Mouse (Mus musculus) limb, embryonic 10.5 days (tissue): Measurements from ENCODE around the gene Cul3. TPM values are rescaled to one million over a fixed set of nuclear protein-coding genes. Genes with fewer than 3 reads are reported as not detected.

ENCODE experiments used
- DNase-seq: peaks from one replicate; pipeline ENCODE4 v3.0.0-alpha.2; 2017; ENCODE audit warnings: low spot score
- H3K27ac ChIP-seq: fragments of 300-500 bp; sonication (generic); 2 replicates; pipeline ENCODE4 v1.5.1; 2016; ENCODE audit warnings: mild to moderate bottlenecking
- H3K27me3 ChIP-seq: fragments of 300-500 bp; sonication (generic); 2 replicates; pipeline ENCODE4 v1.6.1; 2016; ENCODE audit warnings: low read depth, mild to moderate bottlenecking; ENCODE audit not compliant: poor library complexity, severe bottlenecking
- H3K36me3 ChIP-seq: fragments of 300-500 bp; sonication (generic); 2 replicates; pipeline ENCODE4 v1.6.1; 2016; ENCODE audit warnings: mild to moderate bottlenecking, moderate library complexity
- H3K4me1 ChIP-seq: fragments of 300-500 bp; sonication (generic); 2 replicates; pipeline ENCODE4 v1.6.1; 2016
- H3K4me3 ChIP-seq: fragments of 300-500 bp; sonication (generic); 2 replicates; pipeline ENCODE4 v1.5.1; 2016; ENCODE audit warnings: mild to moderate bottlenecking, moderate library complexity
- H3K9me3 ChIP-seq: fragments of 300-500 bp; sonication (generic); replicated peaks from 2 replicates; pipeline ENCODE4 v1.6.1; 2016; ENCODE audit warnings: mild to moderate bottlenecking
- WGBS: fragments of 180-500 bp; shearing (Covaris S2); methylation state at CpG from one replicate; pipeline ENCODE4 v1.1.7; 2016; 5-methylcytosine and 5-hydroxymethylcytosine counted together
- polyA plus RNA-seq: library from polyadenylated mRNA; unstranded; fragments of >200 nt; fragmentation: Nextera tagmentation; extraction: Ambion mirVana; gene quantifications from 2 replicates; pipeline ENCODE4 v1.2.1, GENCODE M21; 2016

Gene Cul3
- polyA plus RNA-seq, 1 experiment from 2014 or later = 33.7 TPM

DNA sequence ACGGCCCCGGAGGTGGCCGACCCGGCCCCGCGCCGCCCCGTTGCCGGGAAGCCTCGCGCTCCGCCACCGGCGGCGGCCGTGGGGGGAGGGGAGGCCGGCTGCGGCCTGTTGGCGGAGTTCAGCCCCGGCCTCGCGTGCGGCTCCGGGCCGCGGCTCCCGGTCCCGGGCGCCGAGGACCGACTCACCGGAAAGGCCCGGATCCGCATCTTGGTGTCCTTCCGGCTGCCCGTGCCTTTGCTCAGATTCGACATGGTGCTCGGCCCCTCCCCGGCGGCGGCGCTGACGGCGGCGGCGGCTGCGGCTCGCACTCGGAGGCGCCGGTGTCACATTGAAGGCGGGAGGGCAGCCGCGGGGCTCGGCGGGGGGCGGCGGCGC, 232 bp downstream of the Cul3 start:
- H3K4me3 ChIP-seq = peak overlapping the region; percentile 92
- DNase-seq = peak; percentile 74
- no peaks in the 10 kb centered on the region for H3K9me3 ChIP-seq
- peaks cover 18% of the 10 kb centered on the region for H3K4me1 ChIP-seq
- H3K36me3 ChIP-seq = no peaks in the 10 kb centered on the region
- WGBS = under 1% methylated on average over 54 of the region's 59 CpGs
- H3K27me3 ChIP-seq = no peaks in the 10 kb centered on the region
- peak overlapping the region; percentile 98 for H3K27ac ChIP-seq

DNA sequence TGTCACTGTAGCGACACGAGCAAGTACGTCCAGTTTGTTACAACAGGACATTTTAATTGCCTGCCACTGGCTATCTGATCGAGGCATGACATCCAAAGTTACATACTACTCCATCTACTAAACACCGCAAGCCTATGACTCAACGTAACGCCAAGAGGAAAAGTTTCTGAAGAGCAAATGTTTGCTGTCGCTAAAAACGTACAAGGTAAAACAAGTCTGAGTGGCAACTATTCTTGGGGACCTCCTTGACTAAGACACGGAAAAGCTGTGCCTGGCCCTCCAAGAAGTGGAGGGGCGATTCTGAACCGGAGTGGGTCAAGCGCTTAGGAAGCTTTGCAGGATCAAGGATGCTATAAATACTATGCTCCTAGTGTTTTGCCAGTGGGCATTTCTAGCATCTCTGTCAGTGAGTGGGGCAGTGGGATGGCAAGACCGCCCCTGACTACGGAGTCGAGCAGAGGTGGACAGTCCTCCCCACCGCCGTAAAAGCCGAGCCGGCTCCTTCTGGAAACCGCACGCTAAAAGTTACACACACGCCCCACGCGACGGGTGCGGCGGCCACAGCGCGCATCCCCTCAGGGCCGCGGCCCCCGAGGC, 757 bp downstream of the Cul3 start:
- Histone ChIP-seq H3K4me1 (peaks cover 18% of the 10 kb centered on the region), H3K36me3 (no peaks in the 10 kb centered on the region), H3K27me3 (no peaks in the 10 kb centered on the region), H3K27ac (peak overlapping the region; percentile 98), H3K9me3 (no peaks in the 10 kb centered on the region), H3K4me3 (peak overlapping the region; percentile 92)
- peak; percentile 51 for DNase-seq
- WGBS = 0% methylated on average over 33 of the region's 33 CpGs

DNA sequence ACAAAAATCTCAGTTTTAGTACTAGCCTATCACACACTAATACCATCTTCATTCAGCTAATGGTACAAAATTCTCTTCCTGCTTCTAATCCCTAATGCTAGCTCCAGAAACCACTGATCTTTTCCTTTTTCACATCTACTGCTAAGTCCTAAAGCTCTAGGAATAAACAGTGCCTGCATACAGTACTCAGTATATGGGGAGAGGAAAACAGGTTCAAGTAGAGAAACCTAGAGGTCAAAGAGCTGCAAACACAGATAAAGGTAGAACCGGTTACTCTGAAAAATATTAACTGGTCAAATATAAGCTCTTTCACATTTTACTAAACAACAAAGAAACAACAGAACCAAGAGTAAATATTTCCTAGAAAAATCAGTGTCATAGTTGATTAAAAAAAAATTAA, 1.9 kb downstream of the Cul3 start:
- DNase-seq = no peak
- Histone ChIP-seq H3K27ac (no peak overlapping the region), H3K36me3 (no peaks in the 10 kb centered on the region), H3K9me3 (no peaks in the 10 kb centered on the region), H3K27me3 (no peaks in the 10 kb centered on the region), H3K4me3 (peak overlapping the region; percentile 92), H3K4me1 (peaks cover 18% of the 10 kb centered on the region)
- WGBS = 67% methylated on average over 1 of the region's 1 CpGs

DNA sequence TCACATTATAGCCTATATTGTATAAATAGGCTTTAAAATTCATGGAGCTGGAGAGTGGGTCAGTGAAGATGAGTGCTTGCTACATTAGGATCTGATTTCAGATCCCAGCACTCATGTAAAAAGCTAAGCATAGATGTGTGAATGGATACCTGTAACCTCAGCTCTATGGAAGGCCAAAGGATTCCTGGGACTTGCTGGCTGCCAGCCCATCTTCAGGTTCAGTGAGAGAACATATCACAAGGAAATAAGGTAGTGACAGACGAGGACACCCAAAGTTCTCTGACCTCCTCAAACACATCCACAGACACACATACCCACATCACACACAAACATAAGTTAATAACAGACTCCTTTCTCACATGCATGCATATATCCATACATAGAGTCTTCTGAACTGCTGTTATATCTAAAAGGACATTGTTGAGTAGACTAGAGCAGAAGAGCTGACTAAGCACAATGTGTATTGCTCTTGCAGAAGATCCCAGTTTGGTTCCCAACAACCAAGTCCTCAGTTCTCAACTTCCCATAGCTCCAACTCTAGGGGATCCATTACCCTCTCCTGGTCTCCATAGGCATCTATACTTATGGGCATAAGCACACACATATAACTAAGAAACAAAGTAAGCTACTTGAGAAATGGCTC, 4.4 kb downstream of the Cul3 start:
- H3K36me3 ChIP-seq = no peaks in the 10 kb centered on the region
- no peak for DNase-seq
- 92% methylated on average over 1 of the region's 1 CpGs for WGBS
- no peak overlapping the region for H3K27ac ChIP-seq
- no peaks in the 10 kb centered on the region for H3K27me3 ChIP-seq
- H3K9me3 ChIP-seq = no peaks in the 10 kb centered on the region
- H3K4me1 ChIP-seq = peaks cover 19% of the 10 kb centered on the region
- H3K4me3 ChIP-seq = no peak overlapping the region

DNA sequence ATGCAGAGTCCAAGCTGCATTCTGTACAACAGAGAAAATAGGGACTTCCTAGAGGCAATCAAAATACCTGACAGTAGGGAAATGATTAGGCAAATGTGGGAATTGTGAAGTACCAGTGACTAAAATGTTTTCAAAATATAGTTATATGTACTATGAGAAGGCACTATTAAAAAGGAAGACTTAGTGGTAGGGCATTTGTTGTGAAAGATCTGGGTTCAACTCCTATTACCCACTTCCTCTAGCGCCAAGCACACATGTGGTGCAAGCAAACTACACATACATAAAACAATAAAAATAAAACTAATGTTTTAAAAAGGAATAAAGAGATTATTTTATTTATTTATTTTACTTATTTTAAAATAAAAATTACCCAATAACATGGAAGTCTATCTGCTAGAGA, 5.2 kb downstream of the Cul3 start:
- WGBS = 98% methylated on average over 1 of the region's 1 CpGs

DNA sequence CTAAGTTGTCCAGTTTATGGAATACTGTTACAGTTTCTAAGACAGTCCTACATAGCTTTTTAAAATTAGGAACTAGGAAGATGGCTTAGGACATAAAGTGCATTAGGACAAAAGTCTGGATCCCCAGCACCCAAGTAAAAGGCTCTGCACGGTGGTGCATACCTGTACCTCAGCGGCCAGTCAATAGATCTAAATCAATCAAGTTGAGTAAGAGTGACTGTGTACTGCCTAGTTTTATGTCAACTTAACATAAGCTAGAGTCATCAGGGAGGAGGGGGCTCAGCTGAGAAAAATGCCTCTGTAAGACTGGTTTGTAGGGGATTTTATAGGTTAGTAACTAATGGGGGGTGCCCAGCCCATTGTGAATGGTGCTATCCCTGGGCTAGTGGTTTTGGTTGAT, 9.3 kb downstream of the Cul3 start:
- H3K4me3 ChIP-seq = no peak overlapping the region
- no peak for DNase-seq
- WGBS = 76% methylated on average over 2 of the region's 2 CpGs
- peaks cover 15% of the 10 kb centered on the region for H3K4me1 ChIP-seq
- no peaks in the 10 kb centered on the region for H3K36me3 ChIP-seq
- H3K27me3 ChIP-seq = no peaks in the 10 kb centered on the region
- no peaks in the 10 kb centered on the region for H3K9me3 ChIP-seq
- no peak overlapping the region for H3K27ac ChIP-seq

More for the DNA sequence above, 5.2 kb downstream of the Cul3 start:
- Histone ChIP-seq H3K4me3 (no peak overlapping the region), H3K36me3 (no peaks in the 10 kb centered on the region), H3K27me3 (no peaks in the 10 kb centered on the region), H3K9me3 (no peaks in the 10 kb centered on the region), H3K27ac (no peak overlapping the region), H3K4me1 (peaks cover 24% of the 10 kb centered on the region)
- DNase-seq = no peak

DNA sequence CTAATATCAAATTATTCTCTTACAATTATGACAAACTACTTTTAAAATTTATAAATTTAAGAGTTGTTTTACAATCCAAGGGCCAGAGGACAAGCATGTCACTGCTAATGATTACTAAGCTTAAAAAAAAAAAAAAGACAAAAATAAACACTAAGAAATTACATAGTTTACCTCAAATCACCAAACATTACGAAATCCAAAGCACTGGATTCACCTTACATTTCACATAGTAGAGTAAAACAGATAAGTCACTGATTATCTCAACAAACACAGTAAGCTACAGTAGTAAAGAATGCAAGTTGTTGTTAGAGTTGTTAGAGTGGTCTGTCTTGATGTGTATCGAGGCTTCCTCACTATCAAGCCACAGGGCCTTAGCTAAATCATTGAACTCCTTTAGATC, 14.5 kb downstream of the Cul3 start:
- H3K36me3 ChIP-seq = peaks cover 16% of the 10 kb centered on the region
- DNase-seq = no peak
- H3K4me1 ChIP-seq = peaks cover 6% of the 10 kb centered on the region
- no peaks in the 10 kb centered on the region for H3K9me3 ChIP-seq
- WGBS = 91% methylated on average over 2 of the region's 2 CpGs
- H3K27me3 ChIP-seq = no peaks in the 10 kb centered on the region
- H3K4me3 ChIP-seq = no peak overlapping the region
- H3K27ac ChIP-seq = no peak overlapping the region

DNA sequence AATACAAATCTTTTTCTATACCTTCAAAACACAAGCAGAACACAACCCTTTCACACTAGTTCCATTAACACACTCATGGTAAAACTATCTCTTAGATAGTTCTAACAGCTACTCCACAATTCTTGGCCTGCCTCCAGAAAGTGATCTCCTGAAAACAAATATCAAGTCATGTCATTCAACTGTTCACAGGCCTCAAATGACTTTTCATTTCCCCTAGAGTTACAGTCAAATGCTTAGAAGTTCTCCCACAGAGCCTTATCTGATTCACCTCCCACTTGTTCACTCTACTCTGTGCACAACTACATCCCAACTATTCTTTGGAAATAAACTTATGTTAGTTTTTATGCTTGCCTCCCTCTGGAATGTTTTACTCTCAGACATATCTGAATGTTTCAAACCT, 15.9 kb downstream of the Cul3 start:
- DNase-seq = no peak
- no peaks in the 10 kb centered on the region for H3K4me1 ChIP-seq
- H3K27me3 ChIP-seq = no peaks in the 10 kb centered on the region
- peaks cover 21% of the 10 kb centered on the region for H3K36me3 ChIP-seq
- H3K27ac ChIP-seq = no peak overlapping the region
- H3K4me3 ChIP-seq = no peak overlapping the region
- no peaks in the 10 kb centered on the region for H3K9me3 ChIP-seq

DNA sequence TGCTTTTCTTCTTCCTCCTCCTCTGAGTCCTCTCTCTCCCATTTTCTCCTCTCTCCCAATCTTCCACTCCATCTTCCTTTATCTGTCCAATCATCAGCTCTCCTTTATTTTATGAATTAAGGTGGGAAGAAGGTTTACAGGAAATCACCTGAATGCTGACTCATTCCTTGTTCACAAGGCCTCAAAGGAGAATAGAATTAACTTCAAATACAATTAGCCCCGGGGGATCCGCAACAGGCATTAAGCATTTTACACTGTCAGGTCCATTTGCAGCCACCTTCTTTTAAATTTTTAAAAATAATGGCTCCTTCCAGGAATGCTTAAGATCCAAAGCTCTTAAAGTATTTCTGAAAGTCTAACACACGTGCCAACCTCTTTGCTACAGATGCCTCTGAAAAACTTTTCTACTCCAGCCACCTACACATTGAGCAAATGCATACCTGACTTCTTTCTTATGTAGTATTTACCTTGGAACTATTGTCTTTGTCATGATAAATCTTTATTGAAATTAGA, 24.7 kb downstream of the Cul3 start:
- no peaks in the 10 kb centered on the region for H3K27me3 ChIP-seq
- no peak overlapping the region for H3K4me3 ChIP-seq
- DNase-seq = no peak
- peaks cover 17% of the 10 kb centered on the region for H3K36me3 ChIP-seq
- no peak overlapping the region for H3K27ac ChIP-seq
- no peaks in the 10 kb centered on the region for H3K9me3 ChIP-seq
- no peaks in the 10 kb centered on the region for H3K4me1 ChIP-seq
- WGBS = 92% methylated on average over 3 of the region's 3 CpGs

DNA sequence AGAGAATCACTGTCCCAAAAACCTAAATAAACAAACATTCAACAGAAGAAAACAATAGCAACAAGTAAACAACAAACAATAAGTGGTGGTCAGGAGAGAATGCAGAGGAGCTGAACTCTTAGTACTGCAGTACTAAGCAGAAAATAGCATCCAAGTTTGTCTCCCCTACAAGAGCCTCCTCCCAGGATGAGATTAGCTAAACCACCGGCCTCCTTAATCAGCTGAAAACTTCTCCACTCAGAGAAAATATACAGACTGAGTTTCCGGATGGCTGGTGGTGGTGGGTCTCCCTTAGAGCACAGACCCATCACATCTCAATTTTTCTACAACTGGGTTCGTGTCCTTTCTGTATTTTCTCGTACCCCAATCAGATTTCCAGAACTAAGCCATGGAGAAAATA, 47.0 kb downstream of the Cul3 start:
- H3K4me1 ChIP-seq = no peaks in the 10 kb centered on the region
- H3K9me3 ChIP-seq = no peaks in the 10 kb centered on the region
- 0 out of 2 replicates have a peak, but pooled peaks cover 8% of the 10 kb centered on the region for H3K36me3 ChIP-seq
- no peak overlapping the region for H3K4me3 ChIP-seq
- 81% methylated on average over 4 of the region's 4 CpGs for WGBS
- no peaks in the 10 kb centered on the region for H3K27me3 ChIP-seq
- no peak for DNase-seq
- H3K27ac ChIP-seq = no peak overlapping the region

DNA sequence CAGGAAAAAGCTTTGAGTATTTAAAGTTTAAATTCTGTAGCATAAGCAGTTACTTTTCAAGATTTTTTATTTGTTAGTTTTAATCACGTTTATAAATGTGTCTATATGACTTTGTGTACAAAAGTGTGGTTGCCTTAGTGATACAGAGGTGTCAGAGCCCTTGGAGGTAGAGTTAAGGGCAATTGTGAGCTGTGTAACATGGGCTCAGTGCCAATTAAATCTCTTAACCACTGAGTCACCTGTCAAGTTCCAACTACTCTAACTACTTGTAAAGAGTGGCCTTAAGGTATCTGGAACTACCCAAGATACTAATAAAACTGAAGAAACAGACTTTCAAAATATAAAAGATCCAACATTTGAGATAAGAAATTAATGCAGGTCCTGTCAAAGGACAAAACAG, 61.5 kb downstream of the Cul3 start:
- Histone ChIP-seq H3K36me3 (peaks cover 84% of the 10 kb centered on the region), H3K4me1 (no peaks in the 10 kb centered on the region), H3K27ac (no peak overlapping the region), H3K4me3 (no peak overlapping the region), H3K27me3 (no peaks in the 10 kb centered on the region), H3K9me3 (no peaks in the 10 kb centered on the region)
- no peak for DNase-seq
- WGBS = 96% methylated on average over 1 of the region's 1 CpGs

DNA sequence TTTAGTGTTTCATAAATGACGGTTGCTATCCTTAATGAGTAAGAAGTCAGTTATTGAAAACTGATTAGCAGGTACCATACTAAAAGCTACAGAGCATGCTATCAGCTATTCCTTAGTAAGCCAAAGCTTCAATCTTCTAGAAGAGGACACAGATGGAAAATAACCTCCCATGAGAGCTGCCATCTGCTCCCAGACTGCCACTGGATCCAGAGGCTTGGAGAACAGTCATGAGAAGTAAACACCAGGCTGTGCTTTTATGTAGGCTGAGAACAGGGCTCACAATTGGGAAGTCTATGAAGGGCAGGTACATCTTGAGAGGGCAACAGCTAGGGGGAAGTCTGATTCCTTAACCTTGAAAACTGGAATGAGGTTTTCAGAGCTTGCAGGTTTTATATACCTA, 79.8 kb downstream of the Cul3 start:
- H3K4me1 ChIP-seq = no peaks in the 10 kb centered on the region
- no peak overlapping the region for H3K4me3 ChIP-seq
- peaks cover 11% of the 10 kb centered on the region for H3K36me3 ChIP-seq
- H3K9me3 ChIP-seq = no peaks in the 10 kb centered on the region
- H3K27me3 ChIP-seq = no peaks in the 10 kb centered on the region
- 85% methylated on average over 1 of the region's 1 CpGs for WGBS
- no peak overlapping the region for H3K27ac ChIP-seq
- DNase-seq = no peak

DNA sequence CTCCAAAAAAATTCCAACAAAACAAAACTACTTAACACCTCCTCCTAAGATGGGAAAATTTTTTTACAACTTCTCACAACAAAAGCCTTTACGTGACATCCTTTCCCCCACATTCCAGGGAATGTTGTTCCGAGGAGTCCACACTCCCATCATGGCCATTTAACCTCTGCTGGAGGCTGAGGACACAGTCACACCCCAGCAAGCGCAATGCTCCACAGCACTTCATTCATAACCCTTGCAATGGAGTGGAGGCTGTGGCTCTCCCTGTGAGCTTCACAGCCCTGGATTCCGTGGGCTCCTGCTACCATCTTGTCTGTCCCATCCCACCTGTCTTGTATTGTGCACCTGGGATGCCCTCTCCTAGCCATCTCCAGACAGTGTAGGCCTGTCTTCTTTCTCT, 81.6 kb downstream of the Cul3 start:
- no peak for DNase-seq
- no peaks in the 10 kb centered on the region for H3K4me1 ChIP-seq
- 75% methylated on average over 4 of the region's 4 CpGs for WGBS
- H3K4me3 ChIP-seq = no peak overlapping the region
- no peaks in the 10 kb centered on the region; the same call in 1 of the 2 replicates for H3K36me3 ChIP-seq
- H3K27ac ChIP-seq = no peak overlapping the region
- H3K9me3 ChIP-seq = no peaks in the 10 kb centered on the region
- no peaks in the 10 kb centered on the region for H3K27me3 ChIP-seq

DNA sequence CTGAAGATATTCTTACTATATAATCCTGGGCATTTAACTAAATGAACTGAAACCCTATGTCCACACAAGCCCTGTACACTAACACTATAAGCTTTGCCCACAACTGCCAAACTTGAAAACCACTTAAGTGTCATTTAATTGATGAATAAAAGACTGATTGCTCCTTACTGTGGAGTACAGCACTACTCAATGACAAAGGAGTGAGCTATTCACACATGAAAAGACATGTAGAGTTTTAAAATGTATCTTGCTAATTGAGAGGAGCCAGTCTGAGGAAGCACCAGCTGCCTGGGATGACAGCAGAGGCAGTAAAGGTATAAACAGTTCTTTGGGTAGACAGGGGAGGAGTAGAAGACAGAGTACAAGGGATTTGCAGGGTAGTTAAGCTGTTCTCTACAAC, 87.0 kb downstream of the Cul3 start:
- H3K27ac ChIP-seq = no peak overlapping the region
- H3K4me1 ChIP-seq = no peaks in the 10 kb centered on the region
- no peak for DNase-seq
- no peaks in the 10 kb centered on the region for H3K27me3 ChIP-seq
- no peaks in the 10 kb centered on the region for H3K36me3 ChIP-seq
- H3K9me3 ChIP-seq = no peaks in the 10 kb centered on the region
- H3K4me3 ChIP-seq = no peak overlapping the region
